Mouse (Mus musculus) layer of hippocampus, postnatal 36 days (tissue): Measurements from ENCODE around the gene Dusp12. TPM values are rescaled to one million over a fixed set of nuclear protein-coding genes. Genes with fewer than 3 reads are reported as not detected.

ENCODE experiments used
- DNase-seq, 2 experiments: peaks; one replicate each; pipeline ENCODE4 v3.0.0; 2022
- total RNA-seq, 2 experiments: library from RNA; stranded (reverse); gene quantifications; 2 replicates each; pipeline ENCODE4 v1.2.3; 2021

Dusp12 gene
- total RNA-seq, 2 experiments from 2014 or later = 14.8 to 15.6 TPM

DNA sequence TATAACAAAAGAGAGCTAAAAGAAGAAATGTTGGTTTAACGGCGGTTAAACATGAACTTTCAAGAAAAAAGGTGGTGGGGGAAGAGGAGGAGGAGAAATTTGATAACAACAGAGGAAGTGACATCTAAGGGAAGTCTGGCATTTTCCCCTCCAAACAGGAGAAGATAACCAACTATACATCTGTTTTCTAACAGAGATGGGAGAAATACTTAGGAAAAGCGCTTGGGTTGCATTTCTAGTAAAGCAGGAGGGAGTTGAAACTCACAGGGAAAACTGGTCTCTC is 23.0 kb downstream of the Dusp12 start:
- no peak for DNase-seq

DNA sequence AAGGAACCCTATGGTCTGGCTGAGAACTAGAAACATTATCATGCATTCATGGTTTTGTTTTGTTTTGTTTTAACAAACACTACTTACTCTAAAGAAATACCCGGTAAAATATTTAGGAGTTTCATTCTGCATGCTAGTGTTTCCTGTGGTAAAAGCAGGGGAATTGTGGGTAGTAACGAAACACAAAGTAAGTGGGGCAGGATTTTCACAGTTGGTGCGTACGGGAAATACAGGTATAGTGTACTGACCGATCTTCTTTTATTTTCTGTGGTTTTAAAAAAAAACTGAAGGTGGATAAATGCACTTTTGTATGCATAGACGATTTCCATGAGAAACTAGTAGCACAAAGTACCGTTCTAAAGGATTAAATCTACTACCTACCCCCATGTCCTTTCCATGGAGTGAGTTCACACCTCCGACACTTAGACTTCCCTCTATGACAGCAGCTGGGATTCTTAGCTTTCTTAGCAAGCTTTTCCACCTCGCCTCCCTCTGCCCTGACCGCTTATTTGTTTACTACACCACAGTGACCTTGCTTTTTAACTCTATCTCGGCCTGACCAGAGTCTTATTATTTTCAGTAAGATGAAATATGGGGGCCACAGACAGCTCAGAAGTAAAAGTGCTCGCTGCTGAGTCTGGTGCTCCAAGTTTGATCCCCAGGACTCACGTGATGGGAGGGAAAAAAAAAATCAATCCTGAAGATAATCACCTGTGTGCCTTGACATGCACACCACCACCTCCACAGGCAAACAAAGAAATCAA is 23.5 kb downstream of the Dusp12 start:
- DNase-seq = no peak

DNA sequence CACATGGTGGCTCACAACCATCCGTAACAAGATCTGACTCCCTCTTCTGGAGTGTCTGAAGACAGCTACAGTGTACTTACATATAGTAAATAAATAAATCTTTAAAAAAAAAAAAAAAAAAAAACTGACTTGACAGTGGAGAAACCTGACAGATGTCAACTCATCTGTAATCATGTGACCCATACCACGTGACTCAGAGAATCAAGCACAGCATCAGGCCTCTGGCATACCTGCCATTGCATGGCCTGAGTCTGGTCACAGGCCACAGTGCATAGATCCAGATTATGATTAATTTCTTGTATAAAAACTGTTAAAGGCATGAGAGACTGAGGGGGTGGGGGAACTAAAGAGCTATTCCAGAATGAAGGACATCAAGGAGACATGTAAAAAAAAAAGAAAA is 26.5 kb downstream of the Dusp12 start:
- no peak for DNase-seq

DNA sequence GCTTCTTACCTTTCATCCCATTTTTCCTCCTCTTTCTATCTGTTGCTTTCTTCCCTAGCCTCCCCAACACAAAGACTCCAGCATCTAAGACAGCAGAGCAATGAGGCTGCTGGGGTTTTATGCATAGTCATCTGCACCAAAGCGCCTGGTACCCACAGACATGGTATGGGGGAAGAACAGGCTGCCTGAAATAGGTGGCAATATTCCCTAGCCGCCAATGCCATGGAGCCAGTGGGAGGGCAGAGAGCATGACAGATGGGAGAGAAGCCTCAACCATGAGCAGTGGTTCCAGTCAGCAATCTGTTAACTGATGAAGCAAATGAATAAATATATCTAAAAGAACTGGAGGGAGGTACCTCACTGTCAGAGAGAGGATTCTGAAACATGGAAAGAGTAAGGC is 28.0 kb downstream of the Dusp12 start:
- DNase-seq = peak; percentile 62 to 69

DNA sequence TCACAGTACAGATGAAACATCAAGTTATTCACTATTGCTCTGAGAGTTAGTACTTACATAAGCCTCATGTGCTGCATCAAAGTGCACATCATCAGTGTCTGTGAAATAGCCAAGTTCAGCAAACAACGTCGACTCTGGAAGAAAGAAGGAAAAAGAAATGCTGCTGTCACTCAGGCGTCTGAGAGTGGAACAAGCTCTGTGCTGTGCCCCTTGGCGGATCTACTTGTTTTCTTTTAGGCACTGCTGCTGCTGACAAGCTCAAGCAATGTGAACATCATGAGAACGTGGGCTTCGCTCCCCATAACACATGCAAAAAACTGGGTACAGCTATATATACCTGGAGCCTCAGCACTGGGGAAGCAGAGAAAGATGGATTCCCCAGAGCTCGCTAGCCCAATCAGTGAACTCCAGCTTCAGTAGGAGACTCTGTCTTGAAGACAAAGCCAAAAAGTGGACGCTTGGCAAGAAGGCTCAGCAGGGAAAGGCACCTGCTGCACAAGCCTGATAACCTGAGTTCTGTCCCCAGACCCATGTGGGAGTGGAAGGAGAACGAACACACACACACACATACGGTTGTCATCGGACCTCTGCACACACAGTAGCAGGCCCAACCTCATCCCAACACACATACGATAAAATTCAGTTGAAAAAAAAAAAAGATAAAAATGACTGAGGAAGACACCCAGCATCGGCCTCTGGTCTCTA is 30.1 kb downstream of the Dusp12 start:
- DNase-seq = no peak

DNA sequence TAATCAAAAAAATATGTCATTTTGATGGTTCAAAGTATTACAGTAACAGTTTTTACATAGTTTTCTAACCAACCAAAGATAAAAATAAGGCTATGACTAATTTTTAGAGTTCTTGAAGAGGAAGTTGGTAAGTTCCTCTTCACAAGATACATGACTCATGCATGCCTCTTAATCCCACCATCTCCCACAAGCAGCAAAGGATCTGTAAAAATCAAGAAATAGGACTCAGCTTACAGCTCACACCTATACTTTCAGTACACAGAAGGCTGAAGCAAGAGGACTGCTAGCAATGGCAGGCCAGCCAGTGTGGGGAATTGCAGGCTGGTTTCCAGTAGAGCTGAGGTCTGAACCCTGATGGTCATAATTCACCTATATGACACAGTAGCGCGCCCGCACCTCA is 31.7 kb downstream of the Dusp12 start:
- DNase-seq = no peak

DNA sequence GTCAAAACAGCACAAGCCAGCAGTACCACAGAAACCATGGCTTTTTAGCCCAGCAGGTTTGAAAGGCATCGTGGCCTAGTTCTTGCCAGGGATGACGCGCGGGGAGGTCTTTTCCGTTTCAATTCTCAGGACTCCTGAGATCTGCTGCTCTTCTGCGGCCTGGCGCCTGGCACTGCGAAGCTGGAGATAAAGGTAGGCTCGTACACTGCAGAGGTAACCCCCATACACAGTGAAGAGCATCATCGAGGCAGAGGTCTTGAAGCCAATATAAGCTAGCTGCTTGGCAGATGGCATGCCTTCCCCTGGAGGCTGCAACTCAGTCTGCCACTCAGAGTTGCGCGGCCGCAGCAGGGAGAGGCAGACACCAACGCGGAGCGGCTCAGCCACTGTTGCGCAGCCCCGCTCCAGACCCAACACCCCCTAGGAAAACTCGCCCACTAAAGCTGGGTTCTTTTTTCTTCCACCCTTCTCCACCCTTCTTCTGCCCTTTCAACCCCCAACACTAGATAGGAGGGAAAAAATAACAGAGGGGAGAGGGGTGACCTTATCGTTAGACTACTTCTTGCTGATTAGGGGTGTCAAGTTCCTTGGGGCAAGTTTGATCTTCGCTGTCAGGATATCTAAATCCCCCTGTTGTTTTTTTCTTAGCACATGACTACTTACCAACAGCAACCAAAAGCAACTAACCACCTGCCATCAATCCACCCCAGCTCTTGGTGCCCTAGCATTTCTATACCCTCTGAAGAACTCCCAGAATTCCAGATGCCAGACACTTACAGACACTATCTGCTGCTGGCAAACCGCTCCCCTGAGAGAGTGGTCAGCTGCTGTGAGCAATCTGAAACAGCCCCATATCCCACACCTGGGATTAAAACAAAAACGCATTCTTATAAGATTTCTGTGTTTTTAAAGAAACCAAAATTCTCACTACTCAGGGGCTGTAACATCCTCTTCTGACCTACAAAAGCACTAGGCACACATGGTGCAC is 34.4 kb downstream of the Dusp12 start:
- DNase-seq = peak in 1 of 2 experiments; percentile 27

DNA sequence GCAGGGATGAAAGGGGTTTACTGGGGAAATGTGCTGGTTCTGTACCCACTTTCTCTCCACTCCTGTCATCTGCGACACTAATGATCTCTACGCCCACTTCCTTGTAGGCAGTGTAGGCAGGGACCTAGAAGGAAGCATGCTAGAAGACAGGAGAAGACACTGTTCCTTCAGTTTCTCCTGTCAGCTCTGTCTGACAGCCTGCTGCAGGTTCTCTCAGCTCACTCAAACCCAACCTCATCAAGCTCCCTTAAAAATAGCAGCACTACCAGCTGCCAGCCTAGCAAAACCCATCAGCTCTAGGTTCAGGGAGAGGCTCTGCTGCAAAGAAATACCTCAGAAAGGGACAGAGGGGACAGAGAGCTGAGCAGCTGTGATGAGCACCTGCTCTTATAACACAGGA is 35.3 kb downstream of the Dusp12 start:
- no peak for DNase-seq

DNA sequence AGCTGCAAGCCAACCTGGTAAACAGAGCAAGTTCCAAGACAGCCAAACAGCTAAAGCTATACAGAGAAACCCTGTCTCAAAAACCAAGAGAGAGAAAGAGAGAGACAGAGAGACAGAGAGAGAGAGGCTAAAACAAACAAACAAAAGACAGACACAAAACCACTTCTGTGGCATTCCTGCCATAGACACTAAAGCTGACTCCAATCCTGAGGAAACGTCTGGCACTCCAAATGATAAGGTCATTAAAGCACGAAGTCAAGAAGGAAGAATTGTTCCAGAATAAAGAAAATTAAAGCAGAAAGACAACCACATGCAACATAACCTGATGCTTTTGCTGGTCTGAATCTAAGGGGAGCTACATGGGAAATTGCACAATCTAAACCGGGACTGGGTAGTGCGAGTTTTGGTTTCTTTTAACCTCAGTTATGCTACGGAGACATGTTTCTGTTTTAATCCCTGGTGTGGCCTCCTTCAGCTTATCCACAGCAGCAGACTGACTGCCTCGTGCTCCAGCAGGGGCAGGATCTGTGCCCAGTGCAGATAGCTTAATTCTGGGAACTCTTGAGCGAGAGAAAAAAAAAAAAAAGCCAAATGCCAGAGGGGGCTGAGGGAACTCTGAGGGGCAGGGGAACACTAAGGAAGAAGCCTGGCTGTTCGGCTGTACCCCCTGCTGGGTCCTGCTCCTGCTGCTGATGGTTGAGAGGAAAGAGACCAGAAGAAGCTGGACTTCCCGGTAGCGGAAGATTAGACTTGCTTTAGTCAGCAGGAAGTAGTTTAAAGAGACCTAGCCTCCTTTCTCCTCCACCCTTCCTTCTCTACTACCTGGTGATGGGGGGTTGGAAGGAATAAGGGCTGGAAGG is 39.7 kb downstream of the Dusp12 start:
- no peak for DNase-seq

DNA sequence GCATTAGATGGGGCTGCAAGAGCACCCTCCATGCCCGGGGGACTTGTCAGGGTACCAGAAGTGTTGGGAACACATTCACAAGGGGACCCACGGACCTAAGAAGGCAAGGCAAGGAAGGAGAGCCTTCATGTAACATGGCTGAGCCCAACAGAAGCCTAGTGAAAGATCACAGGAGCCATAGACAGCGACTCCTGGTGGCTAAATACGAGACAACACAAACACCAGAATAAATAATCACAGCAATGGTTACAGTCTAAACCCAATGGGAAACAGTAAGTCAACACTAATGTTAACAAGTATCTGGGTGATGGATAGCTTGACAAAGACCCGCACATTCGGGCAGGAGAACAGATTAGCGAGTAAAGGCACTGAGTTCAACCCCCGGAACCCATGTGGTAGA is 41.0 kb downstream of the Dusp12 start:
- DNase-seq = no peak

DNA sequence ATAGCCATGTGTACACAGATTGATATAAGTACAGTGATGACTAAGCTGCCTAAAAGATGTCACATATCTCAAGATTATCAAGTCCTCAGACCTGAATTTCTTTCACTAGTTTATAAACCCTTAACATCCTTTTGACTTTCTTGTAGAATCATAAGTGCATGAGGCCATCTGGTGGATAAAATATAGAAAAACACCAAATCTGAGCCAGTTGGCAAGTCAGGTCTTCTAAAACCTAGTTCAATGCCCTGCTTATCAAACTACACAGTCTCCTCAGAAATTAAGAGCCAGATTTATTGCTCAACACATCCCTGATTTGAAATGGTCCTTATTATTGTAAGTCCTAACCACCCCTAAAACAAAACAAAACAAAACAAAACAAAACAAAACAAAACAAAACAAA is 45.7 kb downstream of the Dusp12 start:
- DNase-seq = no peak

DNA sequence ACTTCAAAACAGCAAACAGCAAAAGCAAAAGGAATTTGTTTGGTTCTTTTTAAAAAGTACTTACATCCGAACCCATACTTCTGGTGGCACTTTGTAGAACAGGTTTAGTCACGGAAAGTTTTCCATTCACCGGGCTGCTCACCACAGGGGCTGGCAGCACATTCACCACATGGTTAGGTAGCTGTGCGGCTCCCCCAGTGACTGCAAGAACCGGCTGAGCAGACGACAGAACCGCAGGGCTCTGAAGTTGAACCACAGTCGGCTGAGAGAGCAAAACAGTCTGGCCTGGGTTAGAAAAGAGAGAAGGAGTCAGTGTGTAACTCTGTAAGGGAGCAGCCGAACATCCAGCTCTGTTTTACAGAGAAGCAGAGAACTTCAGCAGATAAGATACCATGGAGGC is 50.6 kb downstream of the Dusp12 start:
- DNase-seq = no peak

DNA sequence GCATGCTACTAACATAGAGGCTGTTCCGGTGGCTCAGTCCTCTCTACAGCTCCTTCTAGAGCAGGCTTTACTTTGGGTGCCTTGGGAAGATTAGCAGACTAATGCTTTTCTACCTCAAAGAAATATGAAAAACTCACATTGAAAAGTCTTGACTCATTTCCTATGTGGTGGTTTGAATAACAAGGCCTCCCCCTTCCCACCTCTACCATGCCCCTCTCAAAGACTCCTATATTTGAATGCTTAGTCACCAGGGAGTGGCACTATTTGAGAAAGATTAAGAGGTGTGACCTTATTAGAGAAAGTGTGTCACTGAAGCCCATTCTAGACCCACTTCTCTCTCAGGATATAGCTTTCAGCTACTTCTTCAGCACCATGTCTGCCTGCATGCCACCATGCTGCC is 55.6 kb downstream of the Dusp12 start:
- DNase-seq = no peak

DNA sequence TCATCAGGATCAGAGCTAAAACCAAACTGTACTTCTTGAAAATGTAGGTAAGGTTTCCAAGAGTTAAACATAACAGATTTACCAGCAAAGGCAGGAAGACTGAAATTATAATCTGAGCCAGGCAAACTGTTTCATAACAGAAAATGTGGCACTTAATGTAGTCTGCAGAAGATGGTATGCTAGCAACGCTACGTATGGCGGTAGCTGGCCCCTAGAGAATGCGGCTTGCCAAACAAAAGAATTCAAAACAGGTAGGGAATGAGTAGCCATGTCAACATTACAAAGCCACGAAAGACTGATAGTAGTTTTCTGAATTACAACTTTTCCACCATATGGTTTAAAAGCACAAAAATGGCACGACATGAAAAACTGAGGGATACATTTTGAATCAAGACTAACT is 56.0 kb downstream of the Dusp12 start:
- no peak for DNase-seq

Other genes starting within 250 kb of the Dusp12 start
- gene Olfml2b, start 241.0 kb downstream of the Dusp12 start, total RNA-seq = 10 to 100 TPM; 40.6 to 52.9 TPM
- 10 to 100 TPM; 48.7 to 50.9 TPM for gene Atf6, start 17.8 kb downstream of the Dusp12 start, total RNA-seq
- gene Gm26620, start 475 bp downstream of the Dusp12 start, total RNA-seq = under 1 TPM; 0.48 to 0.60 TPM
- under 1 TPM; 0.45 to 0.58 TPM for gene Fcrlb, start 27.4 kb upstream of the Dusp12 start, total RNA-seq
- gene Fcrla, start 42.0 kb upstream of the Dusp12 start, total RNA-seq = not detected
- 1 to 10 TPM; 4.5 to 4.6 TPM for gene Fcgr2b, start 91.0 kb upstream of the Dusp12 start, total RNA-seq
- gene Fcgr4, start 133.4 kb upstream of the Dusp12 start, total RNA-seq = under 1 TPM in 1 of 2 experiments, not detected in 1; 0.30 TPM
- 10 to 100 TPM in 1 of 2 experiments, 1 to 10 TPM in 1; 9.7 to 10.4 TPM for gene Fcgr3, start 179.4 kb upstream of the Dusp12 start, total RNA-seq
- 1 to 10 TPM in 1 of 2 experiments, under 1 TPM in 1; 0.92 to 1.8 TPM for gene Cfap126, start 228.4 kb upstream of the Dusp12 start, total RNA-seq